Mouse (Mus musculus) liver, adult 2 months (tissue): ENCODE results near the gene Cd163.

Source experiments
- CTCF ChIP-seq: fragments of 200-500 bp; IDR thresholded peaks from 2 replicates; pipeline ENCODE4 v1.5.1; 2011; ENCODE audit warnings: low read depth, low read length, control low read depth
- POLR2A ChIP-seq: fragments of 200-500 bp; IDR thresholded peaks from 2 replicates; pipeline ENCODE4 v1.6.1; 2011; ENCODE audit warnings: low read length, control low read depth; ENCODE audit not compliant: insufficient read depth; ENCODE audit errors: extremely low read depth

DNA sequence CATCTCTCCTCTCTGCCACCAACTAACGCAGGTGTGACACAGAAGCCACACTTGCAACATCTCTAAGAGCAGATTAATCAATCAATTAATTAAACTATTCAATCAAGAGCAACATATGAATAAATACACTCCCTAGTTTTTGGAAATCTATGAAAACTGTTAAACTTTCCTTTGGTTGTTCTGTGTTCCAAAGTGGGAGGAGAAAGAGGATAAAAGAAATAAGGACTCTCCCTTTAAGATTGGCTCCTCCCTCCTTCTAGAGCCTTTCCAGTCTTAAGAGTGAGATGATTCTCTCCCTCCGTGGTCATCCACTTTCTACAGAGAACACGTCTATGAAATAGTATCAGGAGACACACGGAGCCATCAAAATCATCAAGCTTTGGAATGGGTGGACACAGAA lies at the start of gene Cd163:
- TF ChIP-seq CTCF (no peak), POLR2A (no peak)
